Mouse (Mus musculus): ENCODE measurements around the gene Cluh. TPM values are rescaled to one million over a fixed set of nuclear protein-coding genes. Genes with fewer than 3 reads are reported as not detected.

The Cluh gene
- polyA plus RNA-seq, 1 experiment from 2014 or later = 27.5 TPM

Other genes with a start within 250 kb of the Cluh start
- gene Rap1gap2, start 38.6 kb upstream of the Cluh start, polyA plus RNA-seq (2014; fragmentation: Nextera tagmentation; extraction: Ambion mirVana) = 6.6 TPM in 2 replicates
- gene Ccdc92b, start 29.9 kb upstream of the Cluh start, polyA plus RNA-seq (2014; fragmentation: Nextera tagmentation; extraction: Ambion mirVana) = 2.8 and 3.5 TPM in 2 replicates
- gene Pafah1b1, start 75.2 kb downstream of the Cluh start, polyA plus RNA-seq (2014; fragmentation: Nextera tagmentation; extraction: Ambion mirVana) = 73.7 and 79.6 TPM in 2 replicates
- 28.5 and 29.5 TPM in 2 replicates for gene Mettl16, start 121.3 kb downstream of the Cluh start, polyA plus RNA-seq (2014; fragmentation: Nextera tagmentation; extraction: Ambion mirVana)
- gene Mnt, start 181.4 kb downstream of the Cluh start, polyA plus RNA-seq (2014; fragmentation: Nextera tagmentation; extraction: Ambion mirVana) = 2.7 and 3.5 TPM in 2 replicates
- 3.9 and 5.5 TPM in 2 replicates for gene Sgsm2, start 247.6 kb downstream of the Cluh start, polyA plus RNA-seq (2014; fragmentation: Nextera tagmentation; extraction: Ambion mirVana)
- gene Tsr1, start 248.6 kb downstream of the Cluh start, polyA plus RNA-seq (2014; fragmentation: Nextera tagmentation; extraction: Ambion mirVana) = 34.0 and 40.6 TPM in 2 replicates

All from heart, embryonic 11.5 days (tissue).